ENCODE assay signal across 8 mouse cellular contexts in the genomic region with DNA sequence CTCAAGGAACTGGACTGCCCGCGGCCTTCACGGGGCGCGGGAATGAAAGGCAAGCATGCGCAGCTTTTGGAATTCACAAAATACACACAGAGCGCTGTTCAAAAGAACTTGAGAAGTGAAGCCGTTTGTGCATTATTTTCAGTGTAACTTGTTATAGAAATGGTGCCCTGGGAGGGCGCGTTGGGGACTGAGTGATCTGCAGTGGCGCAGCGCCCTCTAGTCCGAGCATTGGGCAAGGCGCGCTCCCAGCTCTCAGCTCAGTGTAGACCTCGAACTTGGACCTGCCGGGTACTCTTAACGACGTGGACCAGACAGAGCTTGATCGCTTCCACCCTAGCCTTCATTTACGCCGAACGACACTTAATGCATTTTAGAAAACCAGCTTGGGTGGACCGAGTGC. TPM values are rescaled to one million over a fixed set of nuclear protein-coding genes. Genes with fewer than 3 reads are reported as not detected.
DNase-seq lines count a peak whose midpoint lies in the region; ATAC-seq and TF ChIP-seq lines count a peak whose summit lies in the region.

No protein-coding gene starts in this region.

- DNase-seq in forebrain, embryonic 14.5 days (ENCODE audit: low spot score): peak; percentile 92
- peak; percentile 81 for DNase-seq in heart, postnatal 0 days (ENCODE audit: low spot score)
- DNase-seq in kidney, postnatal 36 days: peak; percentile 90 to 94
- peak; percentile 83 for DNase-seq in urinary bladder, postnatal 25 days (ENCODE audit: low spot score)

- TF ChIP-seq CTCF in ES-Bruce4 (IDR thresholded peaks at IDR 0.05; ENCODE audit: low read depth, low read length): peak; percentile 81
- TF ChIP-seq CTCF in heart, postnatal 0 days (IDR thresholded peaks at IDR 0.05; ENCODE audit: low read depth): peak; percentile 79

- peak; percentile 62 for ATAC-seq in cerebellum, adult (ENCODE audit: insufficient number of reproducible peaks, low FRiP score, low TSS enrichment)
- ATAC-seq in forebrain, embryonic 14.5 days: peak; percentile 69
- peak; percentile 56 for ATAC-seq in heart, postnatal 0 days (ENCODE audit: insufficient read depth, low read depth)
- 0 out of 2 replicates have a peak, but pooled peaks have one; percentile 33 for ATAC-seq in liver, embryonic 12.5 days
- ATAC-seq in neural tube, embryonic 13.5 days (ENCODE audit: low read depth): peak; percentile 74

- peak overlapping the region; percentile 85 for H3K9ac ChIP-seq in ES-Bruce4 (ENCODE audit: low read depth, poor library complexity, severe bottlenecking)
- H3K9ac ChIP-seq in forebrain, embryonic 14.5 days (ENCODE audit: low read length): peak overlapping the region; percentile 70
- peak overlapping the region; percentile 45 for H3K9ac ChIP-seq in heart, postnatal 0 days (replicated peaks; ENCODE audit: low read depth, low read length)
- H3K9ac ChIP-seq in liver, embryonic 12.5 days: no peak overlapping the region
- peak overlapping the region; percentile 73 for H3K9ac ChIP-seq in neural tube, embryonic 13.5 days

- TF ChIP-seq EP300 in ES-Bruce4 (IDR thresholded peaks at IDR 0.05; ENCODE audit: insufficient read depth, low read depth, low read length): peak; percentile 55; the same call in 1 of the 2 replicates
- TF ChIP-seq EP300 in heart, postnatal 0 days (IDR thresholded peaks at IDR 0.05; ENCODE audit: low read depth): no peak

- H3K36me3 ChIP-seq in ES-Bruce4 (ENCODE audit: control insufficient read depth, insufficient read depth, low read length, poor library complexity, severe bottlenecking): no peaks in the 10 kb centered on the region
- no peaks in the 10 kb centered on the region for H3K36me3 ChIP-seq in forebrain, embryonic 14.5 days (ENCODE audit: control insufficient read depth, insufficient read depth, low read length)
- no peaks in the 10 kb centered on the region for H3K36me3 ChIP-seq in heart, postnatal 0 days (replicated peaks; ENCODE audit: control insufficient read depth, insufficient read depth, low read length)
- no peaks in the 10 kb centered on the region for H3K36me3 ChIP-seq in liver, embryonic 12.5 days
- no peaks in the 10 kb centered on the region for H3K36me3 ChIP-seq in neural tube, embryonic 13.5 days

- WGBS in forebrain, embryonic 14.5 days: under 1% methylated on average over 24 of the region's 24 CpGs
- WGBS in heart, postnatal 0 days: under 1% methylated on average over 24 of the region's 24 CpGs
- WGBS in liver, embryonic 12.5 days (ENCODE audit: insufficient replicate concordance): 0% methylated on average over 24 of the region's 24 CpGs
- WGBS in neural tube, embryonic 13.5 days: under 1% methylated on average over 24 of the region's 24 CpGs

- no peaks in the 10 kb centered on the region for H3K4me1 ChIP-seq in ES-Bruce4 (ENCODE audit: control insufficient read depth, insufficient read depth, low read length)
- no peaks in the 10 kb centered on the region; the same call in 1 of the 2 replicates for H3K4me1 ChIP-seq in forebrain, embryonic 14.5 days (ENCODE audit: control insufficient read depth, insufficient read depth, low read length)
- peaks cover 4% of the 10 kb centered on the region for H3K4me1 ChIP-seq in heart, postnatal 0 days (ENCODE audit: control insufficient read depth, insufficient read depth)
- 0 out of 2 replicates have a peak, but pooled peaks cover 4% of the 10 kb centered on the region for H3K4me1 ChIP-seq in liver, embryonic 12.5 days
- H3K4me1 ChIP-seq in neural tube, embryonic 13.5 days (replicated peaks): peaks cover 26% of the 10 kb centered on the region

- H3K27ac ChIP-seq in ES-Bruce4 (ENCODE audit: insufficient read depth, low read length): peak overlapping the region; percentile 77
- peak overlapping the region; percentile 79; the same call in 1 of the 2 replicates for H3K27ac ChIP-seq in forebrain, embryonic 14.5 days (ENCODE audit: low read depth, low read length)
- H3K27ac ChIP-seq in heart, postnatal 0 days (ENCODE audit: low read depth): peak overlapping the region; percentile 84
- H3K27ac ChIP-seq in liver, embryonic 12.5 days: peak overlapping the region; percentile 25; the same call in 1 of the 2 replicates
- H3K27ac ChIP-seq in neural tube, embryonic 13.5 days (replicated peaks): peak overlapping the region; percentile 83

- H3K4me2 ChIP-seq in forebrain, embryonic 14.5 days (ENCODE audit: low read length): peak overlapping the region; percentile 86
- peak overlapping the region; percentile 78 for H3K4me2 ChIP-seq in heart, postnatal 0 days (ENCODE audit: low read depth, low read length)
- H3K4me2 ChIP-seq in liver, embryonic 12.5 days: peak overlapping the region; percentile 65
- peak overlapping the region; percentile 92 for H3K4me2 ChIP-seq in neural tube, embryonic 13.5 days

- no peak for TF ChIP-seq POLR2A in ES-Bruce4 (IDR thresholded peaks at IDR 0.05; ENCODE audit: insufficient read depth, low read length)

- peak overlapping the region; percentile 89 for H3K4me3 ChIP-seq in ES-Bruce4 (ENCODE audit: low read depth, low read length)
- peak overlapping the region; percentile 72 for H3K4me3 ChIP-seq in forebrain, embryonic 14.5 days (ENCODE audit: low read depth, low read length)
- H3K4me3 ChIP-seq in heart, postnatal 0 days (ENCODE audit: low read depth, low read length): peak overlapping the region; percentile 84
- peak overlapping the region; percentile 56 for H3K4me3 ChIP-seq in liver, embryonic 12.5 days
- peak overlapping the region; percentile 82 for H3K4me3 ChIP-seq in neural tube, embryonic 13.5 days

- H3K27me3 ChIP-seq in ES-Bruce4 (ENCODE audit: control insufficient read depth, insufficient read depth, low read length, poor library complexity, severe bottlenecking): no peaks in the 10 kb centered on the region
- H3K27me3 ChIP-seq in forebrain, embryonic 14.5 days (replicated peaks; ENCODE audit: control insufficient read depth, insufficient read depth, low read length): no peaks in the 10 kb centered on the region
- H3K27me3 ChIP-seq in heart, postnatal 0 days (ENCODE audit: control insufficient read depth, insufficient read depth, low read length): no peaks in the 10 kb centered on the region
- peaks cover 70% of the 10 kb centered on the region for H3K27me3 ChIP-seq in liver, embryonic 12.5 days (replicated peaks)
- 0 out of 2 replicates have a peak, but pooled peaks cover 5% of the 10 kb centered on the region for H3K27me3 ChIP-seq in neural tube, embryonic 13.5 days

- no peaks in the 10 kb centered on the region for H3K9me3 ChIP-seq in ES-Bruce4 (replicated peaks; ENCODE audit: control insufficient read depth, insufficient read depth, low read length, poor library complexity, severe bottlenecking)
- H3K9me3 ChIP-seq in forebrain, embryonic 14.5 days (replicated peaks; ENCODE audit: control insufficient read depth, low read length): no peaks in the 10 kb centered on the region
- H3K9me3 ChIP-seq in heart, postnatal 0 days (replicated peaks; ENCODE audit: control insufficient read depth, low read length): no peaks in the 10 kb centered on the region
- H3K9me3 ChIP-seq in liver, embryonic 12.5 days (replicated peaks): no peaks in the 10 kb centered on the region
- H3K9me3 ChIP-seq in neural tube, embryonic 13.5 days: no peaks in the 10 kb centered on the region

RNA-seq across cellular contexts. Expression of a gene that starts 0.5 kb away (rescaled TPM):
- polyA plus RNA-seq in ES-Bruce4 (2011; ENCODE audit: insufficient read depth, insufficient read length, low read depth, missing spikeins): 175 and 182 TPM in 2 replicates
- polyA plus RNA-seq in forebrain, embryonic 14.5 days (2014; fragmentation: Nextera tagmentation; extraction: Ambion mirVana): 10.0 and 11.4 TPM in 2 replicates
- 42.8 and 51.3 TPM in 2 replicates for total RNA-seq in heart, postnatal 0 days (2014; rRNA removed; ENCODE audit: low replicate concordance)
- polyA plus RNA-seq in heart, postnatal 0 days (2015; fragmentation: Nextera tagmentation; extraction: Ambion mirVana): 4.0 and 5.1 TPM in 2 replicates
- polyA plus RNA-seq in liver, embryonic 12.5 days (2016; fragmentation: Nextera tagmentation; extraction: Ambion mirVana): 1.8 TPM in 2 replicates
- polyA plus RNA-seq in neural tube, embryonic 13.5 days (2015; fragmentation: Nextera tagmentation; extraction: Ambion mirVana): 11.9 and 12.1 TPM in 2 replicates

Comparison
In these comparisons a context has a peak if more than half of its experiments do, and no peak if none do; other contexts are left out.
1. Peak in every context shown above with its lines: DNase-seq, ATAC-seq, H3K4me3 ChIP-seq and H3K27ac ChIP-seq.
2. H3K27ac ChIP-seq: peak in every context shown above with its lines; median percentile 84 in heart, postnatal 0 days; 83 in neural tube, embryonic 13.5 days; 79 in forebrain, embryonic 14.5 days; 77 in ES-Bruce4; 25 in liver, embryonic 12.5 days.
3. RNA of a gene that starts 0.5 kb away (polyA plus RNA-seq): 175 to 182 TPM in ES-Bruce4; 11.9 to 12.1 TPM in neural tube, embryonic 13.5 days, 10.0 to 11.4 TPM in forebrain, embryonic 14.5 days, 4.0 to 5.1 TPM in heart, postnatal 0 days and 1.8 TPM in liver, embryonic 12.5 days; every median in the first group is over 10 times any median in the second.